Mouse (Mus musculus): ENCODE results near the gene Cul4a.

DNA sequence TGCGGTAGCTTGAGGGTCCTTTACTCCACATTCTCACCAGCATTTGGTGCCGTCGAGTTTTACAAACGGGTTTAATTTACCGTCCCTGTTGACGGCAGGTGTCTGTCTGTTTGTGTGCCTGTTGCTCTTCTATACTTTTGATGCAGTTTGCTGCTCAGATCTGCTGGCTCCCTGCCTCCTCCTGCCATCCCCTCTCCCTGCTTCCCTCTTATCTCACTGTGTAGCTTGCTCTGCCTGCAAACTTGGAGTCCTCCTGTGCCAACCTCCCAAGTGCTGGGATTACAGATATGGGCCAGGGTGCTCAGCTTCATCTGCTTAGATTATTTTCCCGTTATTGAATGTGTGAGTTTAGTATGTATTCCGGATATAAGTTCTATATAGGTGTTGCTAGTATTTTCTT, 3.5 kb downstream of the Cul4a start:
- TF ChIP-seq GATA1 (IDR thresholded peaks at IDR 0.05; ENCODE audit: low read length), result peak; percentile 73
- TF ChIP-seq TAL1 (IDR thresholded peaks at IDR 0.05; ENCODE audit: low read length), result peak; percentile 76

All from erythroblast, embryonic 14.5 days (primary cell).